Mouse (Mus musculus) monocyte, adult 5-6 weeks (primary cell): ENCODE results near the gene Myh15. TPM values are rescaled to one million over a fixed set of nuclear protein-coding genes. Genes with fewer than 3 reads are reported as not detected.
"Not testable (repeated sequence)": the region's sequence is repeated elsewhere in the genome, so short reads cannot be mapped to it uniquely, and the experiment has no call there.

Experiments used
- ATAC-seq: fragments of 153-309, 156-312 bp; replicated peaks from 2 replicates; pipeline ENCODE4 v1.8.0; 2017; ENCODE audit warnings: mild to moderate bottlenecking; ENCODE audit not compliant: low TSS enrichment, insufficient number of reproducible peaks, severe bottlenecking, poor library complexity, low FRiP score
- total RNA-seq: library from RNA; stranded (forward); fragments of 200-1000, 200-491, 200-594 nt; gene quantifications from 3 replicates; pipeline ENCODE4 v1.2.3, GENCODE M21; 2017

Gene Myh15
- total RNA-seq, 1 experiment from 2014 or later: not detected

GRCm38 (mm10) chr16:49197951-49198350, 140.7 kb downstream of the Myh15 start:
- no peak for ATAC-seq

- no peak for ATAC-seq
These were observed 166.4 kb downstream of the Myh15 start for GRCm38 (mm10) chr16:49223733-49224132.

- not testable (repeated sequence) for ATAC-seq
These were observed 186.2 kb downstream of the Myh15 start for GRCm38 (mm10) chr16:49243517-49243916.

Other genes with a start within 250 kb of the Myh15 start
- not detected in 3 replicates for gene Retnlb, start 240.6 kb upstream of the Myh15 start, total RNA-seq
- gene Retnla, start 214.9 kb upstream of the Myh15 start, total RNA-seq: 1.3 to 4.8 TPM in 2 of 3 replicates, not detected in the other
- 1,186 to 1,217 TPM in 2 of 3 replicates, not detected in the other for gene Retnlg, start 184.9 kb upstream of the Myh15 start, total RNA-seq
- gene Dzip3, start 63.3 kb upstream of the Myh15 start, total RNA-seq: 8.8 to 18.0 TPM (median 15.0 TPM) in 3 replicates
- 7.2 to 12.8 TPM (median 8.2 TPM) in 3 replicates for gene Cip2a, start 63.3 kb upstream of the Myh15 start, total RNA-seq